Mouse (Mus musculus) midbrain, postnatal 0 days (tissue): Measurements from ENCODE around the gene Rbms1. TPM values are rescaled to one million over a fixed set of nuclear protein-coding genes. Genes with fewer than 3 reads are reported as not detected.

Experiments used
- ATAC-seq: fragments of 200-750 bp; cut with Nextera tagmentation; 2 replicates; pipeline ENCODE4 v1.8.0; 2017; ENCODE audit warnings: moderate number of reproducible peaks, mild to moderate bottlenecking, moderate TSS enrichment, moderate library complexity; ENCODE audit not compliant: low FRiP score
- DNase-seq: peaks from one replicate; pipeline ENCODE4 v3.0.0-alpha.2; 2015; ENCODE audit warnings: low spot score
- H3K27ac ChIP-seq: fragments of 300-500 bp; sonication (generic); 2 replicates; pipeline ENCODE4 v1.5.1; 2014; ENCODE audit warnings: low read depth, mild to moderate bottlenecking, low read length, mixed read lengths
- H3K27me3 ChIP-seq: fragments of 300-500 bp; sonication (generic); 2 replicates; pipeline ENCODE4 v1.6.1; 2014; ENCODE audit warnings: low read length, control low read depth, mixed read lengths; ENCODE audit not compliant: insufficient read depth
- H3K36me3 ChIP-seq: fragments of 300-500 bp; sonication (generic); 2 replicates; pipeline ENCODE4 v1.6.1; 2014; ENCODE audit warnings: low read length, control low read depth, mixed read lengths; ENCODE audit not compliant: insufficient read depth
- H3K4me1 ChIP-seq: fragments of 300-500 bp; sonication (generic); 2 replicates; pipeline ENCODE4 v1.6.1; 2014; ENCODE audit warnings: mild to moderate bottlenecking, control low read depth, antibody characterized with exemption, low read length, mixed read lengths; ENCODE audit not compliant: insufficient read depth
- H3K4me2 ChIP-seq: fragments of 300-500 bp; sonication (generic); 2 replicates; pipeline ENCODE4 v1.6.1; 2014; ENCODE audit warnings: low read depth, mild to moderate bottlenecking, low read length, mixed read lengths; ENCODE audit not compliant: poor library complexity, severe bottlenecking
- H3K4me3 ChIP-seq: fragments of 300-500 bp; sonication (generic); 2 replicates; pipeline ENCODE4 v1.5.1; 2014; ENCODE audit warnings: low read depth, mild to moderate bottlenecking, low read length, moderate library complexity
- H3K9ac ChIP-seq: fragments of 300-500 bp; sonication (generic); replicated peaks from 2 replicates; pipeline ENCODE4 v1.6.1; 2014; ENCODE audit warnings: mild to moderate bottlenecking, low read length, moderate library complexity, mixed read lengths; ENCODE audit not compliant: poor library complexity, severe bottlenecking
- H3K9me3 ChIP-seq: fragments of 300-500 bp; sonication (generic); 2 replicates; pipeline ENCODE4 v1.6.1; 2016; ENCODE audit warnings: low read length, control low read depth
- CTCF ChIP-seq: IDR thresholded peaks from 2 replicates; pipeline ENCODE4 v1.5.1; 2016; ENCODE audit warnings: antibody characterized with exemption, mild to moderate bottlenecking
- WGBS: fragments of 180-500 bp; shearing (Covaris S2); extraction: QIAGEN DNeasy Blood & Tissue Kit; methylation state at CpG from one replicate; pipeline ENCODE4 v1.1.7; 2014; 5-methylcytosine and 5-hydroxymethylcytosine counted together
- polyA plus RNA-seq: library from polyadenylated mRNA; unstranded; fragments of >200 nt; fragmentation: Nextera tagmentation; extraction: Ambion mirVana; gene quantifications from 2 replicates; pipeline ENCODE4 v1.2.1, GENCODE M21; 2015
- total RNA-seq: library from RNA; depleted of rRNA; stranded (reverse); fragments of >200 nt; gene quantifications from 2 replicates; pipeline ENCODE4 v1.2.3, GENCODE M21; 2014

Gene Rbms1
- total and polyA plus RNA-seq, 2 experiments from 2014 or later, result 36.2 to 40.4 TPM

DNA sequence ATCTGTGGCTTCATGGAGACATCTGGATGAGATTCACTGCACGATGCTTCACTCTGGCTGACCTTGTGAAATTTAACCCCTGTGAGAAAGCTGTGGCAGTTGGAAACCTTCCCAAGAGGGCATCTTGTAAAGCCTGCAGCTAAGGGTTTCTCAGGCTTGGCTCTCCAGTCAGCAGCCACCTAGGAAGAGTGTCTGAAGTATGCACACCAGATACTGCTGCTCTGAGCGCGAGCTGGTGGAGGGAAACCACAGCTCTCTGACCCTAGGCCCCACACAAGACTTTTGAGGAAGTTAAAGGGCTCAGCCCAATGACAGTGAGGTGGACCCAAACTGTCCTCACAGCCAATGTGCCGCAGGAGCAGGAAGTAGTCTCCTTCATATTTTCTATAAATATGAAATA is 120.0 kb downstream of the Rbms1 start:
- no peak for TF ChIP-seq CTCF
- DNase-seq, result no peak
- no peak overlapping the region for H3K27ac ChIP-seq
- no peaks in the 10 kb centered on the region; the same call in 1 of the 2 replicates for H3K4me1 ChIP-seq
- WGBS, result 79% methylated on average over 4 of the region's 4 CpGs
- no peak for ATAC-seq
- no peak overlapping the region for H3K4me3 ChIP-seq
- H3K27me3 ChIP-seq, result no peaks in the 10 kb centered on the region
- H3K4me2 ChIP-seq, result no peak overlapping the region
- no peaks in the 10 kb centered on the region for H3K36me3 ChIP-seq
- H3K9ac ChIP-seq, result no peak overlapping the region
- H3K9me3 ChIP-seq, result no peaks in the 10 kb centered on the region

DNA sequence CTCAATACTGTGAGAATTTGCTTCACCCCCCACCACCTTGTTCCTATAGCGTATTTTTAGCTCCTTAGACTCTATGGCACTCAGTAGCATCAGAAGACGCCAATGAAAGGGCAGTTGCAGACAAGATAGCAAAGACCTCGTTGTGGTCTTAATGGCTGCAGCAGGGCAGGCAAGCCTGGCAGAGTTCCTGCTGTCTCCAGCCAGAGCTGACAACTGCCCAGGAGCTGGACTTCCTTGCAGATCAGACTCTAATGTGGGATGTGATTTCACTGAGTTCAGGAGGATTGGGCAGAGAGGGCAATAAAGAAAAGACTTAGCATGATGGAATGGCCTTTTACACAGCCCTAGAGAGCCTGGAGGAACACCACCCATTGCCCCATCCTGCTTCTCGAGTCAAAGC is 122.1 kb downstream of the Rbms1 start:
- WGBS, result 87% methylated on average over 4 of the region's 4 CpGs
- no peak for ATAC-seq

DNA sequence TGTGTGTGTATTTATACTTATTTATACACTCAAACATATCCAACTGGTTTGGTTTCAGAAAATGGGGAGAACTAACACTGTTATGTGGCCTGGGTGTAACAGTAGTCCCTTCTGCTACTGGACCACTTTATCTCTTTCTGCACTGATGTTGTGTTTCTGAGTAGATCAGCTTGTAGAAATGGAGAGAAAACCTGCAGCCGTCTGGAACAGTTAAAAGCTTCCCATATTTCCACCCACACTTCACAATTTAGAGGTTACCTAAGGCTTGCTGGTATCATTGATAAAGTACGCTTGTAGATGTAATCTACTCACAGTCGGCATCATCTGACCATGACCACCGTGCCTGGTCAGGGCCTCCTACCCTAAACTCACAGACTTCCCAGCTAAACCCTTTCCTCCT is 123.5 kb downstream of the Rbms1 start:
- Histone ChIP-seq H3K27ac (no peak overlapping the region), H3K36me3 (no peaks in the 10 kb centered on the region), H3K4me1 (peaks cover 4% of the 10 kb centered on the region; the same call in 1 of the 2 replicates), H3K4me2 (no peak overlapping the region), H3K9me3 (no peaks in the 10 kb centered on the region), H3K4me3 (no peak overlapping the region), H3K9ac (no peak overlapping the region), H3K27me3 (no peaks in the 10 kb centered on the region)
- ATAC-seq, result no peak
- WGBS, result 86% methylated on average over 4 of the region's 4 CpGs
- DNase-seq, result no peak
- TF ChIP-seq CTCF, result no peak

More for the DNA sequence above, 122.1 kb downstream of the Rbms1 start:
- DNase-seq, result no peak
- Histone ChIP-seq H3K4me3 (no peak overlapping the region), H3K4me2 (no peak overlapping the region), H3K36me3 (no peaks in the 10 kb centered on the region), H3K9ac (no peak overlapping the region), H3K27me3 (no peaks in the 10 kb centered on the region), H3K4me1 (peaks cover 4% of the 10 kb centered on the region; the same call in 1 of the 2 replicates), H3K27ac (no peak overlapping the region), H3K9me3 (no peaks in the 10 kb centered on the region)
- no peak for TF ChIP-seq CTCF

DNA sequence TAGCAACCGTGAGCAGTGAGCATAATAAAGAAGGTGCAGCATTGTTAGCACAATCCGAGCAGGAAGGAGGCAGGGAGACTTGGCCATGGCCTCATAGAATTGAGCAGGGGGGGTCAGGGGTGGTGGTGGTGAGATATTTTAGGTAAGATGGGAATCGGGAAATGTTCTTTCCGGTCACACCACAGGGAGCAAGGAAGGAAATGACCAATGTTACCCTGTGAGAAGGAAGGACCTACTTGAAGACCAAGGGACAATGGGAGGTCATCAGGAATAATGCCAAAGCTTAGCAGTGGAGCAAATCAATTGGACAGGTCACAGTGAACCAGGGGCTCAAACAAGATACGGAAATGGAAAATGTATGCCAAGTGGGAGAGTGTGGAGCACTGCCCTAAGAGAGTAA is 124.1 kb downstream of the Rbms1 start:
- Histone ChIP-seq H3K36me3 (no peaks in the 10 kb centered on the region), H3K9ac (no peak overlapping the region), H3K4me1 (peaks cover 4% of the 10 kb centered on the region; the same call in 1 of the 2 replicates), H3K27ac (peak overlapping the region; percentile 12; the same call in 1 of the 2 replicates), H3K4me3 (no peak overlapping the region), H3K9me3 (no peaks in the 10 kb centered on the region), H3K4me2 (no peak overlapping the region), H3K27me3 (no peaks in the 10 kb centered on the region)
- 42% methylated on average over 5 of the region's 5 CpGs for WGBS
- DNase-seq (no peak), ATAC-seq (no peak)
- TF ChIP-seq CTCF, result no peak

DNA sequence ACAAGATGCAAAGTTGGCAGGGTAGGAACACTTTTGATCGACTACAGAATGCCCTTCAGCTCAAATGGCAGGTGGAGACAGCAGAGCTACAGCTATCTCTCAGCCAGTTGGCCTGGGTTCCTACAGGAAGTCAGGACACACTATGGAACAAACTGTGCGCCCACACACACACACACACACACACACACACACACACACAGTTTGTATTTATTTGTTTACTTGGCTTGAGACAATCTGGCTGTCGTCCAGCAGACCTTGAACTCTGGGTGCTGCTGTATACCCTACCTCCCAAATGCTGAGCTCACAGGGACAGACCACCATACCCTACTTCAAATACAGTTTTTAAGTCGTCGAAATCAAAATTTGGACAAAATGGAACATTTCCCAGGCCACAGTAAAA is 125.4 kb downstream of the Rbms1 start:
- DNase-seq (no peak), ATAC-seq (no peak)
- TF ChIP-seq CTCF, result no peak
- Histone ChIP-seq H3K4me1 (peaks cover 4% of the 10 kb centered on the region; the same call in 1 of the 2 replicates), H3K4me2 (no peak overlapping the region), H3K27ac (no peak overlapping the region), H3K36me3 (no peaks in the 10 kb centered on the region), H3K9me3 (no peaks in the 10 kb centered on the region), H3K27me3 (no peaks in the 10 kb centered on the region), H3K9ac (no peak overlapping the region), H3K4me3 (no peak overlapping the region)
- WGBS, result 75% methylated on average over 5 of the region's 5 CpGs

DNA sequence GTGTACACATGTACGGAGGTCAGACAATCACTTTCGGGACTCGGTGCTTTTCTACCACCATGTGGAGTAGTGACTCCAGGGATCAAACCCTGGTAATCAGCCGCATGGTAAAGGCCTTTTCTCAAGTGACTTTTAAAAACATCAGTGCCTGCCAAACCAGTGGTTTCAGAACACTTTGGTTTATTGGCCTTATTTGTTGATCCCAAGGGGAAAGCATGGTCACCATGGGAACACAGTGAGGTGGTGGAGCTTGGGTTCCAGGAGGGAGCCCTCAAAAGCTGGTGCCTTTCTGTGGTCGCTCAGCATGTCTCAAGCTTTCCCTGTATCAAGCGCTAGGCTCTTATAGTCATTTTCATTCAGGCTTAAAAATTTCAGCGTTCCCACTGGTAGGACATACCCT is 126.8 kb downstream of the Rbms1 start:
- ATAC-seq (no peak), DNase-seq (no peak)
- Histone ChIP-seq H3K4me3 (no peak overlapping the region), H3K4me2 (no peak overlapping the region), H3K4me1 (peaks cover 4% of the 10 kb centered on the region; the same call in 1 of the 2 replicates), H3K9ac (no peak overlapping the region), H3K27ac (no peak overlapping the region), H3K9me3 (no peaks in the 10 kb centered on the region), H3K36me3 (no peaks in the 10 kb centered on the region), H3K27me3 (no peaks in the 10 kb centered on the region)
- WGBS, result 86% methylated on average over 7 of the region's 7 CpGs
- no peak for TF ChIP-seq CTCF
